Mouse (Mus musculus): ENCODE data around the gene Rilp.

DNA sequence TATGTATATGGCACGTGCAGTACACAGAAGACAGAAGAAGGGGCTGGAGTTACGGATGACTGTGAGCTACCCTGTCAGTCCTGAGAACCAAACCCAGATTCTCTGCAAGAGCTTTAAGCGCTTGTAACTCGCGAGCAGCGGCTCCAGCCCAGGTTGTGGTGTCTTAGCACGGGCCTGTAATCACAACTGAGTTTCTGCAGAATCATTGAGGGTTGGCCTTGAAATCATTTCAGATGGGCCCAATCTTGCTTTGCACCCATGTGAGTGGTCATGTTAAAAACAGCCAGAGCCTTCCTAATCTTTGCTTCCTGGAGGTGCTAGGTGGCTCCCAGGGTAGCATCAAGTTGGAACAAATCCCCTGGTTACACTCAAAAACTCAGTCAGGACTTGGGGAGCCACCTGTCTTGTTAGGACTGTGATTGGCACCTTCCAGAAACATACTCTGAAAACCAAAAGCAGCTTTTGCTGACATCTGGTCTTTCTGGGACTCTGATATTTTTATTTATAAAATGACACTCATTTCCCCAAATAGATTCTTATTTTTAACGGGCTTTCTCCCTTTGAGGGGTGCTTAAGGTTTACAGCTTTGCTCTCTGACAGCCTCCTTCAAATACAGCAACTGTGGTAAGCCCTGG, 50.1 kb downstream of the Rilp start:
- TF ChIP-seq CTCF (IDR thresholded peaks at IDR 0.05; ENCODE audit: low read depth, low read length) = no peak
- TF ChIP-seq POLR2A (IDR thresholded peaks at IDR 0.05; ENCODE audit: extremely low read depth, insufficient read depth, low read length) = no peak

Measured in liver, adult 2 months (tissue).